21 mouse cellular contexts compared by ENCODE assay signal in the genomic region with DNA sequence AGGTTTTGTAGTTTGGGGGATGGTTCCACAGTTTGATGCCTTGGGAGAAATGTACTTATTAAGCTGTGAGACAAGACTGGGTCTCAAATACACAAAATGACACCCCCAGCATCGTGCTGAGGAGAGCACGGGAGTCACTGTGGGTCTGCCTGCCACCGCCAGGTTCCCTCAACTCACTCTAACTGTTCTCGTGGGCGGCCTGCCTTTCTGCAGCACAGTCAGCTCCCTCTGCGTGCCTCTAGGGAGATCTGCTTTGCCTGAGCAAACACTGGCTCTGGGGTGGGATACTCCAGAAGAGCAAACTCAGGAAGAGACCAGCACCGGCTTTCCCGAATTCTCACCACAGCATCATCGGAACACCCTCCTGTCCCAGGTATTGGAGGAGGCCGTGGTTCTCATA.
DNase-seq lines count a peak whose midpoint lies in the region; ATAC-seq and TF ChIP-seq lines count a peak whose summit lies in the region.
"Had no signal": no experiment of that assay in that cellular context is flagged by ENCODE, and none has a peak within 500 bp of the region (broad histone marks: within the 10 kb centered on the region; RNA-seq: fewer than 3 reads in every experiment).

No protein-coding gene starts in this region.

- no peak for TF ChIP-seq POLR2A in kidney, adult 2 months (IDR thresholded peaks at IDR 0.05; ENCODE audit: low read depth, low read length)

- no peaks in the 10 kb centered on the region for H3K36me3 ChIP-seq in kidney, postnatal 0 days (ENCODE audit: insufficient read depth, low read length)
- H3K36me3 ChIP-seq in kidney, adult 2 months (ENCODE audit: control insufficient read depth, insufficient read depth, low read length) = no peaks in the 10 kb centered on the region
- H3K36me3 ChIP-seq in midbrain, embryonic 10.5 days = no peaks in the 10 kb centered on the region
- H3K36me3 ChIP-seq in midbrain, embryonic 14.5 days (ENCODE audit: control insufficient read depth, insufficient read depth, low read length) = no peaks in the 10 kb centered on the region
- H3K36me3 ChIP-seq: embryonic facial prominence, embryonic 13.5 days; forebrain, embryonic 12.5 days; heart, embryonic 13.5 days had no signal

- no peak for ATAC-seq in kidney, postnatal 0 days (replicated peaks; ENCODE audit: low FRiP score, low read depth)
- no peak for ATAC-seq in midbrain, embryonic 14.5 days (ENCODE audit: low FRiP score, low TSS enrichment)
- ATAC-seq: activated CD4-positive, CD25-positive, alpha-beta regulatory T cell, adult 4 months; forebrain, embryonic 16.5 days; Patski had no signal

- TF ChIP-seq CTCF in kidney, postnatal 0 days (IDR thresholded peaks at IDR 0.05; ENCODE audit: low read depth) = no peak
- TF ChIP-seq CTCF in kidney, adult 2 months (conservative IDR thresholded peaks at IDR 0.05; ENCODE audit: insufficient read depth, insufficient read length, low read depth, low read length) = no peak

- H3K9me3 ChIP-seq in kidney, postnatal 0 days (replicated peaks; ENCODE audit: low read length) = no peaks in the 10 kb centered on the region
- no peaks in the 10 kb centered on the region for H3K9me3 ChIP-seq in midbrain, embryonic 10.5 days (replicated peaks)
- no peaks in the 10 kb centered on the region for H3K9me3 ChIP-seq in midbrain, embryonic 14.5 days (ENCODE audit: control insufficient read depth, low read length)
- H3K9me3 ChIP-seq: embryonic facial prominence, embryonic 13.5 days; forebrain, embryonic 12.5 days; heart, embryonic 13.5 days had no signal

- H3K4me1 ChIP-seq in kidney, postnatal 0 days (replicated peaks; ENCODE audit: insufficient read depth, low read length) = no peaks in the 10 kb centered on the region; the same call in 1 of the 2 replicates
- no peaks in the 10 kb centered on the region for H3K4me1 ChIP-seq in kidney, adult 2 months (ENCODE audit: control insufficient read depth, insufficient read depth, low read length)
- peaks cover 18% of the 10 kb centered on the region for H3K4me1 ChIP-seq in midbrain, embryonic 10.5 days
- no peaks in the 10 kb centered on the region for H3K4me1 ChIP-seq in midbrain, embryonic 14.5 days (ENCODE audit: control insufficient read depth, insufficient read depth, low read length)

- intact Hi-C loops in left cerebral cortex, postnatal 4 days (cut with DNase I) = no loop called here

- WGBS in kidney, postnatal 0 days = 43% methylated on average over 10 of the region's 10 CpGs
- WGBS in kidney, adult 2 months = 49% methylated on average over 10 of the region's 10 CpGs
- 68% methylated on average over 10 of the region's 10 CpGs for WGBS in midbrain, embryonic 10.5 days
- 73% methylated on average over 10 of the region's 10 CpGs for WGBS in midbrain, embryonic 14.5 days

- H3K27ac ChIP-seq in kidney, postnatal 0 days = no peak overlapping the region
- H3K27ac ChIP-seq in kidney, adult 2 months (ENCODE audit: insufficient read depth, low read depth, low read length) = no peak overlapping the region
- H3K27ac ChIP-seq in midbrain, embryonic 10.5 days (replicated peaks) = 0 out of 2 replicates have a peak overlapping the region, but pooled peaks have one; percentile 4
- no peak overlapping the region for H3K27ac ChIP-seq in midbrain, embryonic 14.5 days (replicated peaks; ENCODE audit: low read depth, low read length)
- H3K27ac ChIP-seq: embryonic facial prominence, embryonic 13.5 days; forebrain, embryonic 12.5 days; heart, embryonic 13.5 days had no signal

- H3K9ac ChIP-seq in kidney, postnatal 0 days (ENCODE audit: low read depth, low read length) = no peak overlapping the region
- H3K9ac ChIP-seq in midbrain, embryonic 14.5 days (replicated peaks; ENCODE audit: low read length) = no peak overlapping the region
- H3K9ac ChIP-seq: embryonic facial prominence, embryonic 13.5 days; forebrain, embryonic 12.5 days; heart, embryonic 13.5 days had no signal

- peak; percentile 31 for DNase-seq in kidney, postnatal 0 days (ENCODE audit: low spot score)
- no peak for DNase-seq in kidney, adult 2 months
- peak; percentile 23 to 48 for DNase-seq in left cerebral cortex, adult 18-20 months (ENCODE audit: low spot score in 2 of 2)
- no peak for DNase-seq in left cerebral cortex, postnatal 4 days
- DNase-seq in midbrain, embryonic 10.5 days (ENCODE audit: low spot score) = no peak
- no peak for DNase-seq in midbrain, embryonic 14.5 days
- DNase-seq in brain, adult 2 months (ENCODE audit: low read depth, low spot score) = peak; percentile 70
- DNase-seq: adrenal gland, postnatal 14 days; cerebellum, adult 18-20 months; cerebellum, adult 9-11 months; cerebellum, postnatal 36 days; gastrocnemius, postnatal 36 days; heart, adult 11 months; heart, postnatal 36 days had no signal

- H3K4me2 ChIP-seq in kidney, postnatal 0 days (ENCODE audit: low read length) = no peak overlapping the region
- no peak overlapping the region for H3K4me2 ChIP-seq in midbrain, embryonic 14.5 days (ENCODE audit: low read length)
- H3K4me2 ChIP-seq: embryonic facial prominence, embryonic 13.5 days; forebrain, embryonic 12.5 days; heart, embryonic 13.5 days had no signal

- no peak overlapping the region for H3K4me3 ChIP-seq in kidney, postnatal 0 days (replicated peaks; ENCODE audit: low read depth, low read length)
- no peak overlapping the region for H3K4me3 ChIP-seq in kidney, adult 2 months (ENCODE audit: insufficient read depth, low read depth, low read length)
- no peak overlapping the region for H3K4me3 ChIP-seq in midbrain, embryonic 10.5 days
- H3K4me3 ChIP-seq in midbrain, embryonic 14.5 days (replicated peaks; ENCODE audit: low read depth, low read length) = no peak overlapping the region
- H3K4me3 ChIP-seq: embryonic facial prominence, embryonic 13.5 days; forebrain, embryonic 12.5 days; heart, embryonic 13.5 days had no signal

- no peaks in the 10 kb centered on the region for H3K27me3 ChIP-seq in kidney, postnatal 0 days (ENCODE audit: insufficient read depth, low read length)
- no peaks in the 10 kb centered on the region for H3K27me3 ChIP-seq in kidney, adult 2 months (replicated peaks; ENCODE audit: control insufficient read depth, insufficient read depth, low read length)
- H3K27me3 ChIP-seq in midbrain, embryonic 10.5 days (ENCODE audit: low read depth, poor library complexity, severe bottlenecking) = no peaks in the 10 kb centered on the region
- no peaks in the 10 kb centered on the region for H3K27me3 ChIP-seq in midbrain, embryonic 14.5 days (ENCODE audit: control insufficient read depth, insufficient read depth, low read length)
- H3K27me3 ChIP-seq: CH12.LX; embryonic facial prominence, embryonic 13.5 days; forebrain, embryonic 12.5 days; heart, embryonic 13.5 days had no signal

Comparison
In these comparisons a context has a peak if more than half of its experiments do, and no peak if none do; other contexts are left out.
1. DNase-seq: peak in kidney, postnatal 0 days (single experiment), left cerebral cortex, adult 18-20 months (2 of 2) and brain, adult 2 months (single experiment); none in kidney, adult 2 months (single experiment), left cerebral cortex, postnatal 4 days (single experiment), midbrain, embryonic 10.5 days (single experiment) and midbrain, embryonic 14.5 days (single experiment).